Mouse (Mus musculus) heart, adult 11 months (tissue): ENCODE results near the gene Fcgr3.
"Not testable (repeated sequence)": the region's sequence is repeated elsewhere in the genome, so short reads cannot be mapped to it uniquely, and the experiment has no call there.

ENCODE experiments used
- DNase-seq: peaks from one replicate; pipeline ENCODE4 v3.0.0; 2022

The Fcgr3 gene

DNA sequence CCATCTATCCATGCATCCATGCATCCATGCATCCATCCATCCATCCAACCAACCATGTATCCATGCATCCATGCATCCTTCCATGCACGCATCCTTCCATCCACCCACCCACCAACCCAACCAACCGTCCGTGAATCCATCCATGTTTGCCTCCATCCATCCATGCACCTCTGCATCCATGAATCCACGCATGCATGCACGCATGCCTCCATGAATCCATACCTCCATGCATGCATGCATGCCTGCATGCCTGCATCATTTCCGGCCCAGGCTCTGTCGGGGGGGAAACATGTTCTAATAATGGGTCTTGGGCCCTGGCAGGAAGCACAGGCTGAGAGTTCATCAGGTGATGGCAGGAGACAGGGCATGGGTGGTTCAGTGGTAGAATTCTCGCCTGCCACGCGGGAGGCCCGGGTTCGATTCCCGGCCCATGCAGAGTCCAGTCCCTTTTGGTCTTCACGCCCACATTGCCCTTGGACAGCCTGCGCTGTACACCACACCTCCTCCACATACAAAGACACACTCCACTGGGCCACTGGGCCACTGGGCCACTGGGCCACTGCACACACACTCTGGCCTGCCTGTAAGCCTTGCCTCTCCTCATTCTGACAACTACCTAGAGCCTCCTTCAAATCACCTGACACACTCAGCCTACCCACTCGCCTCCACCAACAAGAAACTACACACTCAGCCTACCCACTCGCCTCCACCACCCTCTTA is 16.9 kb upstream of the Fcgr3 start:
- DNase-seq = peak; percentile 91

DNA sequence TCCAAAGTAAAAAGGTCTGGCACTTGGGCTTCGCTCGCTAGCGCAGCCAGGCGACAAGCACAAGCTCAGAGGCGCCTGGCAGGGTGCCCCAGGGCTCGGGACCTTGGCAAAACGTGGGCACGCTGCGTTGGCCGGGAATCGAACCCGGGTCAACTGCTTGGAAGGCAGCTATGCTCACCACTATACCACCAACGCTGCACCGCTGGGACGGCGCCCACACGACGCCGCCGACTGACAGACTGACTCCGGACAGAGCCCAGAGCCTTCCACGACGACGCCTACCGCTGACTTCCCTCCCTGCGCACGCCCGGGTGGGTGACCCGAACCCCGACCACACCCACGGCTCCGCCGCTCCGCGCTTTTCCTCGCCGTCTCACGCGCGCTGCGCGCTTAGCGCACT is 15.1 kb upstream of the Fcgr3 start:
- DNase-seq = not testable (repeated sequence)

DNA sequence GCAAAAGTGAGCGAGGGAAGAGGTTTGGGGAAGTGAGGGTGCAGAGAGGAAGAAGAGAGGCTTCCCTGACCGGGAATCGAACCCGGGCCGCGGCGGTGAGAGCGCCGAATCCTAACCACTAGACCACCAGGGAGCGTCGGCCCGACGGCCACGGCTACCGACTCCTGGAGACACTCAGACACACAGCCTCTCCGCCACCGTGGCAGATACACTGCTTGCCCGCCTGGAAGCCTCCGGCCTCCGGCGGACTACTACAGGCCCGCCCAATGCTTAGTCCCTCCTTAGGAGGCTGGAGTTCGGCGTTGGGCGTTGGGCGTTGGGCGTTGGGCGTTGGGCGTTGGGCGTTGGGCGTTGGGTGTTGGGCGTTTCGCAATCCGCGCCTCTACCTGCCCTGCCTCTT is 14.6 kb upstream of the Fcgr3 start:
- not testable (repeated sequence) for DNase-seq

DNA sequence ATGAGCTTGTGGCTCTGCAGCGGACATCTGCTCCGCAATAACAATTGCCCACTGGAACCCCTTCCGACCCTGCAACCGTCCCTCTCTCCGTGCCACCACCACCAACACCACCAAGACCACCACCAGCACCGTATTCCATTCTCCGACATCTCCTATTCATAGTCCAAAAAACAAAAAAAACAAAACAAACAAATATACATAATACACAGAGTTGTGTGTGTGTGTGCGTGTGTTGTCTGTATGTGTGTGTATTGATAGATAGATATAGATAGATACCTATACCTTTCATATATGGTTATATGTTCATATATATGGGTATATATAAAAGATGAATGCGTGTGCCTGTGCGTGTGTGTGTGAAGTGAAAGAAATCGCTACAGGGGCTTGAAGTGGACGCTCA is 13.7 kb upstream of the Fcgr3 start:
- not testable (repeated sequence) for DNase-seq

DNA sequence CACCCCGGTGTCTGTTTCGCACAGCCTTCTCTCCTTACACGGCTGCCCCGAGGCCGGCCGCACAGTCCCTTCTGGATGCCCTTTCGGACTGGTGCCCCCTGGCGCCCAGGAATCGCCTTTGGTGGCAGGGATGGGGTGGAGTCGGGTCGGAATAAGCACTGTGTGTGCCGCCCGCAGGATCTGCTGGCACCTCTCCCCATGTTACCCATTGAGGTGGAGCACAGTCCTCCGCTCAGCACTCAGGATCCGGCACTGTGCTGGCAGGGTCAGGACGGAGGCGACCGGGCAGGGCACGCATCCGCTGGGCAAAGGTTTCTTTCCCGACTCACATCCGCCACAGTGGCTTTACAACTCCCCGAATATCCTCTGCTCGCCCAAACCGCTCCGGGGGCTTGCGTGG is 13.2 kb upstream of the Fcgr3 start:
- peak; percentile 96 for DNase-seq

DNA sequence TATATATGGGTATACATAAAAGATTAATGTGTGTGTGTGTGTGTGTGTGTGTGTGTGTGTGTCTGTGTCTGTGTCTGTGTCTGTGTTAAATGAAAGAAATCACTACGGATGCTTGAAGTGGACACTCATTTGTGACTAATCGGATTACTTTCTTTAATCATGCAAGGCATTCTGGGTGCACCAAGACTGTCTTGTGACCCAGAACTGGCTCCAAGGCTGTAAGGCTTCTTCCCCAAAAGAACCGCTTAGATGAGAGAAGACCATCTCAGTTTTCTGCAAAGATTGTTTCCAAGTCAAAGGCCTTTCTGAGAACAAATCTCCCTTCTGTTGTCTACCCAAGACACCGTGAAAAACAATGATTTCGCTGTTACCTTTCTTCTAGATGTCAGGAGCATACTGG is 12.5 kb upstream of the Fcgr3 start:
- not testable (repeated sequence) for DNase-seq

DNA sequence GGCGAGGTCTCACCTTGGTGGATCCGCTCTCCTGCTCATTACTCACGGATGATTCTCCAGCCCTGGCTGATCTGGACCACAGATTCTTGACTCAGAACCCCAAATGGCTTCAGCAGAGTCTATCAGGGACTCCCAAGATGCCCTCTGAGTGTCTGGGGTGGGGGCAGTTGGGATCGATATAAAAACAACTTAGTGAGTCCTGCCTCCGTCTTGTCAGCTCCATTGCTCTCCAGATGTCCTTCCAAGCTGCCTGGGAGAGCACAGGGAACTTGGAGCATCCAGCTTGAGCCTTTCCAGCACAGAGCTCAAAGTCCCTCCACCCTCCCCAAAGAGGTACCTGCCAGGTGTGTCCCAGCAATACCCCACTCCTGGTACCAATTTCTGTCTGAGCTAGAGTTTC is 11.4 kb upstream of the Fcgr3 start:
- DNase-seq = peak; percentile 92

DNA sequence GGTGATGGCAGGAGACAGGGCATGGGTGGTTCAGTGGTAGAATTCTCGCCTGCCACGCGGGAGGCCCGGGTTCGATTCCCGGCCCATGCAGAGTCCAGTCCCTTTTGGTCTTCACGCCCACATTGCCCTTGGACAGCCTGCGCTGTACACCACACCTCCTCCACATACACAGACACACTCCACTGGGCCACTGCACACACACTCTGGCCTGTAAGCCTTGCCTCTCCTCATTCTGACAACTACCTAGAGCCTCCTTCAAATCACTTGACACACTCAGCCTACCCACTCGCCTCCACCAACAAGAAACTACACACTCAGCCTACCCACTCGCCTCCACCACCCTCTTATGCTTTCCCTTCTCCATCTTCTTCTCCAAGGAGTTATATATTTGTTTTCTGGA is 9.5 kb upstream of the Fcgr3 start:
- DNase-seq = peak; percentile 96

DNA sequence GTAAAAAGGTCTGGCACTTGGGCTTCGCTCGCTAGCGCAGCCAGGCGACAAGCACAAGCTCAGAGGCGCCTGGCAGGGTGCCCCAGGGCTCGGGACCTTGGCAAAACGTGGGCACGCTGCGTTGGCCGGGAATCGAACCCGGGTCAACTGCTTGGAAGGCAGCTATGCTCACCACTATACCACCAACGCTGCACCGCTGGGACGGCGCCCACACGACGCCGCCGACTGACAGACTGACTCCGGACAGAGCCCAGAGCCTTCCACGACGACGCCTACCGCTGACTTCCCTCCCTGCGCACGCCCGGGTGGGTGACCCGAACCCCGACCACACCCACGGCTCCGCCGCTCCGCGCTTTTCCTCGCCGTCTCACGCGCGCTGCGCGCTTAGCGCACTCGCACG is 7.5 kb upstream of the Fcgr3 start:
- not testable (repeated sequence) for DNase-seq

DNA sequence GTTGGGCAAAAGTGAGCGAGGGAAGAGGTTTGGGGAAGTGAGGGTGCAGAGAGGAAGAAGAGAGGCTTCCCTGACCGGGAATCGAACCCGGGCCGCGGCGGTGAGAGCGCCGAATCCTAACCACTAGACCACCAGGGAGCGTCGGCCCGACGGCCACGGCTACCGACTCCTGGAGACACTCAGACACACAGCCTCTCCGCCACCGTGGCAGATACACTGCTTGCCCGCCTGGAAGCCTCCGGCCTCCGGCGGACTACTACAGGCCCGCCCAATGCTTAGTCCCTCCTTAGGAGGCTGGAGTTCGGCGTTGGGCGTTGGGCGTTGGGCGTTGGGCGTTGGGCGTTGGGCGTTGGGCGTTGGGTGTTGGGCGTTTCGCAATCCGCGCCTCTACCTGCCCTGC is 7.0 kb upstream of the Fcgr3 start:
- not testable (repeated sequence) for DNase-seq

DNA sequence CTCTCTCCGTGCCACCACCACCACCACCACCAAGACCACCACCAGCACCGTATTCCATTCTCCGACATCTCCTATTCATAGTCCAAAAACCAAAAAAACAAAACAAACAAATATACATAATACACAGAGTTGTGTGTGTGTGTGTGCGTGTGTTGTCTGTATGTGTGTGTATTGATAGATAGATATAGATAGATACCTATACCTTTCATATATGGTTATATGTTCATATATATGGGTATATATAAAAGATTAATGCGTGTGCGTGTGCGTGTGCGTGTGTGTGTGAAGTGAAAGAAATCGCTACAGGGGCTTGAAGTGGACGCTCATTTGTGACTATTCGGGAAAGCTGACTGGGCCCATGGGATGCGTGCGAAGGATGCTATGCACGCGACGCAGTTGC is 6.1 kb upstream of the Fcgr3 start:
- not testable (repeated sequence) for DNase-seq

DNA sequence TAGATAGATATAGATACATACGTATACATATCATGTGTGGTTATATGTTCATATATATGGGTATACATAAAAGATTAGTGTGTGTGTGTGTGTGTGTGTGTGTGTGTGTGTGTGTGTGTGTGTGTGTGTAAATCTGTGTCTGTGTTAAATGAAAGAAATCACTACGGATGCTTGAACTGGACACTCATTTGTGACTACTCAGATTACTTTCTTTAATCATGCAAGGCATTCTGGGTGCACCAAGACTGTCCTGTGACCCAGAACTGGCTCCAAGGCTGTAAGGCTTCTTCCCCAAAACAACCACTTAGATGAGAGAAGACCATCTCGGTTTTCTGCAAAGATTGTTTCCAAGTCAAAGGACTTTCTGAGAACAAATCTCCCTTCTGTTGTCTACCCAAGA is 4.8 kb upstream of the Fcgr3 start:
- DNase-seq = peak; percentile 92

DNA sequence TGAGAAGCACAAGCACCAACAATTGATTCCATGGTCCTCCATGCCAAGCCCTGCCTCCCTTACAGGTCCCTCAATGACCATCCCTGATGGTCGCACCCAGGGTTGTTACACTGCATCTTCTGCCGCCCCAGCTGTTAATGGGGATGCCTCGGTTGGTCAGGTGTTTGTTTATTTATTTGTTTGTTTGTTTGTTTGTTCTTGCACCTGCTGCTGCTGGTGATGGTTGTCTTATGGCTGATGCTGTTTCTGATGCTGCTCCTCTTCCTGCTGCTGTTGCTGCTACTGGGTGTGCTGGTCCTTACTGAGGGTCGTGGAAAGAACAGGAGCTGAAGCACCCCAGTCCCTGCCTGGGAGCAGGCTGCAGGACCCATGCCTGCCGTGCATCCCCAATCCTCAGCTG is 3.2 kb upstream of the Fcgr3 start:
- not testable (repeated sequence) for DNase-seq

DNA sequence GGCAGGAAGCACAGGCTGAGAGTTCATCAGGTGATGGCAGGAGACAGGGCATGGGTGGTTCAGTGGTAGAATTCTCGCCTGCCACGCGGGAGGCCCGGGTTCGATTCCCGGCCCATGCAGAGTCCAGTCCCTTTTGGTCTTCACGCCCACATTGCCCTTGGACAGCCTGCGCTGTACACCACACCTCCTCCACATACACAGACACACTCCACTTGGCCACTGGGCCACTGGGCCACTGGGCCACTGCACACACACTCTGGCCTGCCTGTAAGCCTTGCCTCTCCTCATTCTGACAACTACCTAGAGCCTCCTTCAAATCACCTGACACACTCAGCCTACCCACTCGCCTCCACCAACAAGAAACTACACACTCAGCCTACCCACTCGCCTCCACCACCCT is 1.8 kb upstream of the Fcgr3 start:
- peak; percentile 92 for DNase-seq

DNA sequence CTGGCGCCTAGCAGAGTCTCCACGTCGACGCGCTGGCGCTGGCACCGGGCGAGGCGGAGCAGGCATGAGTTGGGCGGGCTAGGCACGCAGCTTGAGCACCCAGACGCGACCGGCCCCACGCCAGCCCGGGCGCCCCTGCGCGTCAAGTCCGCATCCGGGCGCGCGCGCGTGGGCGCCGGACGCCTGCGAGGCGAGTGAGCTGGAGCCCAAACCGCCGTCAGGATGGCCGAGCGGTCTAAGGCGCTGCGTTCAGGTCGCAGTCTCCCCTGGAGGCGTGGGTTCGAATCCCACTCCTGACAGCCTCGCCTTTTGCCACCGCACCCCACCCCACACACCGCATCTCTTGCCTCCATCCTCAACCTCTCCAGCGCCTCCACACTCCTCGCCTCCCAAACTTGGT is 1.0 kb upstream of the Fcgr3 start:
- DNase-seq = peak; percentile 95

DNA sequence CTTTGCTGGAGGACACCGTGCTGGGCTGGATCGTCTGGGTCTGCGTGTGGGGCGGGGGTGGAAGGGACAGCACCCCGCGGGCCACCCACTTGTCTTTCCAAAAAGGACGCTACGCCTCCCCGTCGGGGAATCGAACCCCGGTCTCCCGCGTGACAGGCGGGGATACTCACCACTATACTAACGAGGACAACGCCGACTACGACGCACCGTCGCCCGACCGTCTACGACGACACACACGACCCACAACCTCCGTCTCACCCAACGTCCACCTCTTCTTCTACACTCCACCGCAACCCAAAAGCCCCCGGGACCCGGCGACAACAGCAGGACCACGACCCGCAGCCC is 480 bp upstream of the Fcgr3 start:
- DNase-seq = peak; percentile 92

DNA sequence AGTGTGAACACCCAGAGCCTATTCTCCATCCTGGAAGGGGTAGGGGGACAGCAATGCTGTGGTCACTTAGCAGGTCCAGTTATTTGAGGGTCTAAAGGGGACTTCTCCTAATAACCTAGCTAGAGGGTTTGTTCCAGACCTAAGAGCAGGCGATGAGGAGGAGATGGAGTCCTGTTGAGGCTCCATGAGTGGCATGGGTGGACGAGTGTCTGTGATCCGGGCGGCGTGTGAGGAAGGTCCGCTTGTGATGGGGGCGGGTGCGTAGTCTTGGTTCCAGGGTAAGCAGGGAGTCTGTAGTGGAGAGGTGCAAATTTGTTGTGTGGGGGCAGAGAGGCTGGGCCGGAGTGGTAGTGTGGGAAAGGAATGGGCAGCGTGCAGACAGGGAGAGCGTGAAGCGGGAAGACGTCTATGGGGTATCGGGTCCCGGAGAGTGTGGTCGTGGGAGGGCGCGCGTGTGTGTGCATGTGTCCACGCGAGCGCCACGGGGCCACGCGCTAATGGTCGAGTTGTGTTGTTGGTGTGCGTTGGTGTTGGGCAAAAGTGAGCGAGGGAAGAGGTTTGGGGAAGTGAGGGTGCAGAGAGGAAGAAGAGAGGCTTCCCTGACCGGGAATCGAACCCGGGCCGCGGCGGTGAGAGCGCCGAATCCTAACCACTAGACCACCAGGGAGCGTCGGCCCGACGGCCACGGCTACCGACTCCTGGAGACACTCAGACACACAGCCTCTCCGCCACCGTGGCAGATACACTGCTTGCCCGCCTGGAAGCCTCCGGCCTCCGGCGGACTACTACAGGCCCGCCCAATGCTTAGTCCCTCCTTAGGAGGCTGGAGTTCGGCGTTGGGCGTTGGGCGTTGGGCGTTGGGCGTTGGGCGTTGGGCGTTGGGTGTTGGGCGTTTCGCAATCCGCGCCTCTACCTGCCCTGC is 905 bp downstream of the Fcgr3 start:
- DNase-seq = peak; percentile 97

DNA sequence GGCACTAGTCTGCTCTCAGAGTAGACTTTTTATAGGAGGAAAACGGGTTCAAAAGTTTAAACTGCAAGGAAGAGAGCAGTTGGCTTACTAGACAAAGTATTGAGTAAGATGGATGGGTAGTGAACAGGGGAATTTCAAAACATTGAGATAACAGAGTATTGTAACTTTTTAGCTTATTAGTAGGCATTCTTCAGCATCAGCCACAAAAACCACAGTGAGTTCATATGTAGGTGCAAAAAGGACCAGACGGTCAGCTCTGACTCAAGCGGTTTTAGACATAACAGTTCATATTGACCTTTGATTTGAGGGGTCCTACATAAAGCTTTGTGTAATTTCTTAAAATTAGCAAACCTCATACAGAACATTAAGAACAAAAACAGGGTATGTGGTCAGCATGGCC is 3.2 kb downstream of the Fcgr3 start:
- no peak for DNase-seq

DNA sequence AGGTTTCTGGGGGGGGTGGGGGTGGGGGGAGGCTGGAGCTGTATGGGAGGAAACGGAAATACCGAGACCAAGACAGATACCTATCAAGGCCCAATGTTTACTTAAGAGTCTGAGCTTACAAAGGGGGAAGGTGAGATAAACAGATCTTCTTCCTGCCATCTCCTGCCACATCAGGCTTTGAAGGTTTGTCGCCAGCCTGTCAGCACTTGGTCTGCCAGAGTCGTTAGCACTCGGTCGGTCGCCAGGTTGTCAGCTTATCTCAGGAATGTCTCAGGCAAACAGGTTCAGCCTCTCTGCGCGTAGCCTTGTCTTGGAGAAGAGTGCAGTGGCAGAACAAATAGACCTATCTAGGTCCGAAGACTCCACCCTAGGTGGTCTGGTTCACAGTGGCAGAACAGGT is 4.3 kb downstream of the Fcgr3 start:
- DNase-seq = no peak

DNA sequence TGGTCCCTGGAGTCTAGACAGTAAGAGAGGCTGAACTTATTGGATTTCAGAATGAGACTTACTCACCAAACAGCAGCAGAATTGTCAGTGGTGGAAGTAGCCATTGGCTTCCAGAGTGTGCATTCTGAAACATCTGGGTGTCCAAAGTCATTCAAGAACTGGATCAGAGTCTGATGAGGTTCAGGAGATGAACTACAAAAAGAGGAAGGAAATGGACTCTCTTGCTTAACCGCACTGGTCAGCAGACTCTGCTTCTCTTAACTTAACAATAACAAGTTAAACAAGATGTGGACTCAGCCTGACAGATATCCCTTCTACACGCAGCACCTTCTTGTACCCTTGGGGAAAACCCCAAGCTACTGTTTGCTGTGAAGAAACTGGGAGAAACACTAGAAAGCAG is 5.5 kb downstream of the Fcgr3 start:
- peak; percentile 96 for DNase-seq

DNA sequence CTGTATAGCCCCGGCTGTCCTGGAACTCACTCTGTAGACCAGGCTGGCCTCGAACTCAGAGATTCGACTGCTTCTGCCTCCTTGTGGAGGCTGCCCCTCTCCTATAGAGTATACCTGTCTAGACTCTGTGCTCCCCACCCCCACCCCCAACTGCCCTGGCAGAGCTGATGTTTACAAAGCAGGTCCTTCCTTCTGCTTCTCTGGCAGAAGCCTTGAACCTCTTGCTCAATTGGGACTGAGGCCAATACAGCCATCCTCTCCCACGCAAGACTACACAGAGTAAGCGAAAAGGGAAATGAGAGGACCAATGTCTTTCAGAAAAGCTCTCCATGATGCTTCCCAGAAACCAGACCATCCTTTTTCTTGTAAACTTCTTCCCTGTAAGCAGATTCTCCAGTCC is 7.5 kb downstream of the Fcgr3 start:
- DNase-seq = peak; percentile 96

DNA sequence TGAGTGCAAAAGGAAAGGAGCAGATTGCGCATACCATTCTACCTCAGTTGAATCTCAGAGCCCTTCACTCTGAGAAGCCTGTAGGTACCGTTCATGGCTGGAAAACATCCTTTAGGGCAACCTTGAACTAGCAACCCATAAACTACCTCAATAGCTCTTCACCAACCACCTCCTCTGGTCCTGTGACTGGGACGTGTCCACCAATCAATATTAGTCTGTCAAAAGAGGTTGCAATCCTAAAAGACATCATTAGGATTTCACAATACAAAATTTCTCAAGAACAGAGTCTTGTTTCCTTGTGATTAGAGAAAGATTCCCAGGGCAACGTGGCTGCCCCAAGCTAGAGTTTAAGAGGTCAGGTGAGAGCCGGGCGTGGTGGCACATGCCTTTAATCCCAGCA is 11.4 kb downstream of the Fcgr3 start:
- DNase-seq = no peak

DNA sequence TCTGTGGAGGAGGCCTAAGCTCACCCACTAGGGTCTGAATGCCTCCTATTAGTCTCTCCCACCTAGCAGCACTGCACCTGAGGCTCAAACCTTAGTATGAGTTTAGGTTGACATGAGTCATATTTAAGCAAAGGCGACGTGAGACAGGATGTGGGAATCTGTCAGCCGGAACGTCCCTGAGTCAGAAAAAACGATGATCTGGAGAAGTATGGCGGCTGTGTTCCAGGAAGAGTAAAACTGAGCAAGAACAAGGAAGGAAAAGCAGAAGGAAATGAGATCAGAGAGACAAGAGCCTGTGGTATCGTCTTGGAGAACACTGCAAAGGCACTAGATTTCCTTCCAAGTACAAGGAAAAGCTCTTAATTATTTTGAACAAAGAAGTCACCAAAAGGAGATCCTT is 14.0 kb downstream of the Fcgr3 start:
- DNase-seq = peak; percentile 91

DNA sequence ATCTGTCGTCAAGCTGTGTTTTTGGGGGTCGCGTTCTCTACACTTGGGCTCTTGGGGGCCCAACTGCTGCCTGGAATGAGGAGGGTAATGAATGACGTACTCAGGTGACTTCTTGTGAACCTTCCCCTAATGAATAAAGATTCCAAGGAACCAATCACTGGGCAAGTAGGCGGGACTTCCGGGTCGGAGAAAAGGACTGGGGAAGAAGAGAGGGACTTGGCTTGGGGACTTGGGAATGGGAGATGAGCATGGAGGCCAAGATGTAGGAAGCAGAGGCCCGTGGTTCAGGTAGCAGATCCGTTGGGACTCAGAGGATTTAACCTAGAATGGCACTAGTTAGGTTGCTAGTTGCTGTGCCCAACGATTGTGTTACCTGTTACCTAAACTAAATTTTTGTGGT is 15.5 kb downstream of the Fcgr3 start:
- DNase-seq = no peak
